Mouse (Mus musculus): ENCODE results near the gene Rfxap. TPM values are rescaled to one million over a fixed set of nuclear protein-coding genes. Genes with fewer than 3 reads are reported as not detected.

Rfxap gene
- total and polyA plus RNA-seq, 3 experiments = 9.9 to 97.5 (median 60.2) TPM

DNA sequence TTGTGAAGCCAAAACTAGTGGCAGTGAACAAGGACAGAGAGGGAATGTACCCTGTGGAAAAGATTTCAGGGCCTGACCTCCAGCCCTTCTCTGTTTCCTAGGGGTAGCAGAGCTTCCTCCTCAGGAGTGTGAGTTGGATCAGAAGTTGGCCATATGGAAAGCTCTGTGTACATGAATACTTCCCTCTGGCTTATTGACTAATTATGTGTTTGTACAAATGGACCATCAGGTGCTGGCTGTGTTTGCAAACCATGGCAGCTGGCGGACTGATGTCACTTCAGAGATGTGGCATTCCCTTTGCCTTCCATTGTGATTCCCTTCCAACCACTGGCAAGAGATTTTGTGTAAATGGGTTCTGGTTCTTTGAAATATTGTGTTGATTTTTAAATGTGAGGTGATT is 46.3 kb downstream of the Rfxap start:
- no peaks in the 10 kb centered on the region for H3K9me3 ChIP-seq (replicated peaks)
- no peak for TF ChIP-seq TAL1 (conservative IDR thresholded peaks at IDR 0.05; ENCODE audit: low read depth, low read length)
- no peak for TF ChIP-seq CTCF (IDR thresholded peaks at IDR 0.05; ENCODE audit: low read depth, low read length)
- no peak for TF ChIP-seq GATA2 (IDR thresholded peaks at IDR 0.05; ENCODE audit: borderline replicate concordance, low read depth, low read length)
- TF ChIP-seq POLR2AphosphoS5 (IDR thresholded peaks at IDR 0.05; ENCODE audit: insufficient replicate concordance, low read depth, low read length) = no peak
- no peak for TF ChIP-seq GATA1 (IDR thresholded peaks at IDR 0.05; ENCODE audit: borderline replicate concordance, low read length)
- DNase-seq (ENCODE audit: low spot score) = no peak
- H3K4me3 ChIP-seq (ENCODE audit: low read depth, low read length) = no peak overlapping the region
- no peak for ATAC-seq (ENCODE audit: extremely low read depth, insufficient number of reproducible peaks, low FRiP score, poor library complexity, severe bottlenecking)
- H3K4me1 ChIP-seq (ENCODE audit: insufficient read depth, low read depth, low read length) = no peaks in the 10 kb centered on the region
- peaks cover 5% of the 10 kb centered on the region; the same call in 1 of the 2 replicates for H3K27me3 ChIP-seq (ENCODE audit: insufficient read depth, low read length)
- no peaks in the 10 kb centered on the region for H3K36me3 ChIP-seq (replicated peaks)

DNA sequence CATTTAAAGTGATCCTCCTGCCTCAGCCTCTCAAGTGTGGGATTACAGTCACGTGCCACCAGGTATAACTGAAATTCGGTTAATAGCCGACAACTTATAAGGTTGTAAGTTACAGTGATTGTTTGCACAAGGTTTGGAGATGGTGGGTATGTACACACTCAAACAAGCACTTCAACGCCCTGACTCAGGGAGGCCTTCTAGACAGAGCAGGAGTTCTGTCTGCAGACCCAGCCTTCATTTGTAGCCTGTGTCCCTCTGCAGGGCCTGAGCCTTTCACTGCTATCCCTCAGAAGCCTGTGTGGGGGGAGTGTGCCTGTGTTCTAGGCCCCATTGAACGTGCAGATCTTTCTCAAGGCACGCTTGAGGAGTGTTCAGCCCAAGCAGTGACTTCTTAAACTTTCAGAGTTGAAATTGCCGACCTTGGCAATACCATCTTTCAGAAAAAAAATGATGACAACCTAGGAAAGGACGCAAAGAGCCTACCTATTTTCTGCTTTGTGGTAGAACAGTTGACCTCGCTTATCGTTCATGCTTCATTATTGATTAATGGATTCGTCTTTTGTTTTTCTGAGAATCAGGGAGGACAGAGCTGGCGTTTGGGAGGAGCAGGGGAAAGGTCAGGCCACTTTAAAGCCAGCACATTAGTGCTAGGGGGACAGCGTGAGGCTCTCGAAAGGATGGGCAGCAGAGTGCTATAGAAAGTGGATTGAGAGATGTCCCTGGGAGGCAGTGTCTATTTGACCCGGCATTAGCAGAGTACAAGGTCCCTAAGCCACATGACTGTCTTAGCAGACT is 47.1 kb downstream of the Rfxap start:
- Histone ChIP-seq H3K4me1 (ENCODE audit: insufficient read depth, low read depth, low read length) (no peaks in the 10 kb centered on the region), H3K4me3 (ENCODE audit: low read depth, low read length) (no peak overlapping the region), H3K9me3 (replicated peaks) (peaks cover 3% of the 10 kb centered on the region), H3K36me3 (replicated peaks) (no peaks in the 10 kb centered on the region), H3K27me3 (ENCODE audit: insufficient read depth, low read length) (peaks cover 8% of the 10 kb centered on the region; the same call in 1 of the 2 replicates)
- ATAC-seq (ENCODE audit: extremely low read depth, insufficient number of reproducible peaks, low FRiP score, poor library complexity, severe bottlenecking) (no peak), DNase-seq (ENCODE audit: low spot score) (no peak)
- TF ChIP-seq GATA2 (IDR thresholded peaks at IDR 0.05; ENCODE audit: borderline replicate concordance, low read depth, low read length) (no peak), GATA1 (IDR thresholded peaks at IDR 0.05; ENCODE audit: borderline replicate concordance, low read length) (no peak), POLR2AphosphoS5 (IDR thresholded peaks at IDR 0.05; ENCODE audit: insufficient replicate concordance, low read depth, low read length) (no peak), CTCF (IDR thresholded peaks at IDR 0.05; ENCODE audit: low read depth, low read length) (no peak), TAL1 (conservative IDR thresholded peaks at IDR 0.05; ENCODE audit: low read depth, low read length) (no peak)

DNA sequence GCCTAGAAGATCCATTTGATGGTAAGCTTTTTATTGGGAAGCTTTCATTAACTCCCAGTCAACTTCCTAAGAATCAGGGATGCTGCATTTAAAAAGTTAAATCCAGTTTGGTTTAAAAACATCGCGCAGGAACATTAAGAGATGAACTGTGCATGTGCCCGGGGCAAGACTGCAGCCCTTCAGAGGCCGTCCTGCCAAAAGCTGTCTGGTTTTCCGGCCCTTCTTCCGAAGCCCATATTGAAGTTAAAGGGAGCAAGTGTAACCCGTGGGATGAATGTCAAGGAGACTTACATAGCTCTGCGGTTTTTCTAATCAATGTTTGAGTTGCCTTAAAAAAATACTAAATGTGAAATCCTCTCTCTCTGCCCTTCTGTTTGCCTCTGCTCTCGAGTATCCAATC is 48.4 kb downstream of the Rfxap start:
- Histone ChIP-seq H3K4me1 (ENCODE audit: insufficient read depth, low read depth, low read length) (no peaks in the 10 kb centered on the region), H3K36me3 (replicated peaks) (no peaks in the 10 kb centered on the region), H3K9me3 (replicated peaks) (peaks cover 8% of the 10 kb centered on the region), H3K4me3 (ENCODE audit: low read depth, low read length) (no peak overlapping the region), H3K27me3 (ENCODE audit: insufficient read depth, low read length) (peaks cover 4% of the 10 kb centered on the region; the same call in 1 of the 2 replicates)
- no peak for ATAC-seq (ENCODE audit: extremely low read depth, insufficient number of reproducible peaks, low FRiP score, poor library complexity, severe bottlenecking)
- TF ChIP-seq TAL1 (conservative IDR thresholded peaks at IDR 0.05; ENCODE audit: low read depth, low read length) (no peak), GATA2 (IDR thresholded peaks at IDR 0.05; ENCODE audit: borderline replicate concordance, low read depth, low read length) (no peak), CTCF (IDR thresholded peaks at IDR 0.05; ENCODE audit: low read depth, low read length) (no peak), GATA1 (IDR thresholded peaks at IDR 0.05; ENCODE audit: borderline replicate concordance, low read length) (no peak), POLR2AphosphoS5 (IDR thresholded peaks at IDR 0.05; ENCODE audit: insufficient replicate concordance, low read depth, low read length) (no peak)
- DNase-seq (ENCODE audit: low spot score) = no peak

- H3K4me3 ChIP-seq (ENCODE audit: low read depth, low read length) = no peak overlapping the region
- no peaks in the 10 kb centered on the region for H3K36me3 ChIP-seq (replicated peaks)
- DNase-seq (ENCODE audit: low spot score) (no peak), ATAC-seq (ENCODE audit: extremely low read depth, insufficient number of reproducible peaks, low FRiP score, poor library complexity, severe bottlenecking) (no peak)
- TF ChIP-seq POLR2AphosphoS5 (IDR thresholded peaks at IDR 0.05; ENCODE audit: insufficient replicate concordance, low read depth, low read length) = no peak
- TF ChIP-seq TAL1 (conservative IDR thresholded peaks at IDR 0.05; ENCODE audit: low read depth, low read length) = no peak
- TF ChIP-seq CTCF (IDR thresholded peaks at IDR 0.05; ENCODE audit: low read depth, low read length) = no peak
- H3K9me3 ChIP-seq (replicated peaks) = peaks cover 8% of the 10 kb centered on the region
- H3K4me1 ChIP-seq (ENCODE audit: insufficient read depth, low read depth, low read length) = no peaks in the 10 kb centered on the region
- peaks cover 3% of the 10 kb centered on the region; the same call in 1 of the 2 replicates for H3K27me3 ChIP-seq (ENCODE audit: insufficient read depth, low read length)
These were observed 50.1 kb downstream of the Rfxap start for GRCm38 (mm10) chr3:54757446-54757845.

- Histone ChIP-seq H3K36me3 (replicated peaks) (peaks cover 8% of the 10 kb centered on the region), H3K27me3 (ENCODE audit: insufficient read depth, low read length) (peaks cover 3% of the 10 kb centered on the region; the same call in 1 of the 2 replicates), H3K9me3 (replicated peaks) (peaks cover 8% of the 10 kb centered on the region), H3K4me3 (ENCODE audit: low read depth, low read length) (no peak overlapping the region), H3K4me1 (ENCODE audit: insufficient read depth, low read depth, low read length) (no peaks in the 10 kb centered on the region)
- DNase-seq (ENCODE audit: low spot score) (no peak), ATAC-seq (ENCODE audit: extremely low read depth, insufficient number of reproducible peaks, low FRiP score, poor library complexity, severe bottlenecking) (no peak)
- TF ChIP-seq POLR2AphosphoS5 (IDR thresholded peaks at IDR 0.05; ENCODE audit: insufficient replicate concordance, low read depth, low read length) (no peak), GATA2 (IDR thresholded peaks at IDR 0.05; ENCODE audit: borderline replicate concordance, low read depth, low read length) (no peak), GATA1 (IDR thresholded peaks at IDR 0.05; ENCODE audit: borderline replicate concordance, low read length) (no peak), TAL1 (conservative IDR thresholded peaks at IDR 0.05; ENCODE audit: low read depth, low read length) (no peak), CTCF (IDR thresholded peaks at IDR 0.05; ENCODE audit: low read depth, low read length) (no peak)
These were observed 51.5 kb downstream of the Rfxap start for GRCm38 (mm10) chr3:54756058-54756457.

GRCm38 (mm10) chr3:54755145-54756041 is 52.2 kb downstream of the Rfxap start, which contains the start of gene Smad9:
Gene Smad9 (plus strand): TSS chr3:54755582.
- no peak for TF ChIP-seq GATA2 (IDR thresholded peaks at IDR 0.05; ENCODE audit: borderline replicate concordance, low read depth, low read length)
- no peak for TF ChIP-seq GATA1 (IDR thresholded peaks at IDR 0.05; ENCODE audit: borderline replicate concordance, low read length)
- no peak for TF ChIP-seq CTCF (IDR thresholded peaks at IDR 0.05; ENCODE audit: low read depth, low read length)
- TF ChIP-seq TAL1 (conservative IDR thresholded peaks at IDR 0.05; ENCODE audit: low read depth, low read length) = no peak
- TF ChIP-seq POLR2AphosphoS5 (IDR thresholded peaks at IDR 0.05; ENCODE audit: insufficient replicate concordance, low read depth, low read length) = no peak
- peaks cover 3% of the 10 kb centered on the region; the same call in 1 of the 2 replicates for H3K27me3 ChIP-seq (ENCODE audit: insufficient read depth, low read length)
- no peaks in the 10 kb centered on the region for H3K4me1 ChIP-seq (ENCODE audit: insufficient read depth, low read depth, low read length)
- no peak for DNase-seq (ENCODE audit: low spot score)
- no peak within 1 kb of the TSS for H3K4me3 ChIP-seq (ENCODE audit: low read depth, low read length)
- no peak for ATAC-seq (ENCODE audit: extremely low read depth, insufficient number of reproducible peaks, low FRiP score, poor library complexity, severe bottlenecking)
- H3K36me3 ChIP-seq (replicated peaks) = peaks cover 14% of the 10 kb centered on the region
- peaks cover 10% of the 10 kb centered on the region for H3K9me3 ChIP-seq (replicated peaks)
